Mouse (Mus musculus) layer of hippocampus, adult 6 months (tissue): ENCODE measurements around the gene Ccdc158. TPM values are rescaled to one million over a fixed set of nuclear protein-coding genes. Genes with fewer than 3 reads are reported as not detected.

Experiments used
- long read RNA-seq, 2 experiments: library from polyadenylated mRNA; unstranded; transcript quantifications; one replicate each; pipeline ENCODE4 v2.0.0; 2019 to 2020
- polyA plus RNA-seq: library from polyadenylated mRNA; unstranded; fragments of <200 nt; fragmentation: Nextera tagmentation; gene quantifications from 2 replicates; pipeline ENCODE4 v1.2.3, GENCODE M21; 2021

The Ccdc158 gene
- polyA plus RNA-seq, result 0.06 and 0.09 TPM in 2 replicates
- long read RNA-seq, experiment 1, partial matches to known transcripts, result 0 of 1 reads
- long read RNA-seq, experiment 1, other reads (novel, unspliced or antisense), result 1 of 1 reads
- long read RNA-seq, experiment 2, result 0 reads

DNA sequence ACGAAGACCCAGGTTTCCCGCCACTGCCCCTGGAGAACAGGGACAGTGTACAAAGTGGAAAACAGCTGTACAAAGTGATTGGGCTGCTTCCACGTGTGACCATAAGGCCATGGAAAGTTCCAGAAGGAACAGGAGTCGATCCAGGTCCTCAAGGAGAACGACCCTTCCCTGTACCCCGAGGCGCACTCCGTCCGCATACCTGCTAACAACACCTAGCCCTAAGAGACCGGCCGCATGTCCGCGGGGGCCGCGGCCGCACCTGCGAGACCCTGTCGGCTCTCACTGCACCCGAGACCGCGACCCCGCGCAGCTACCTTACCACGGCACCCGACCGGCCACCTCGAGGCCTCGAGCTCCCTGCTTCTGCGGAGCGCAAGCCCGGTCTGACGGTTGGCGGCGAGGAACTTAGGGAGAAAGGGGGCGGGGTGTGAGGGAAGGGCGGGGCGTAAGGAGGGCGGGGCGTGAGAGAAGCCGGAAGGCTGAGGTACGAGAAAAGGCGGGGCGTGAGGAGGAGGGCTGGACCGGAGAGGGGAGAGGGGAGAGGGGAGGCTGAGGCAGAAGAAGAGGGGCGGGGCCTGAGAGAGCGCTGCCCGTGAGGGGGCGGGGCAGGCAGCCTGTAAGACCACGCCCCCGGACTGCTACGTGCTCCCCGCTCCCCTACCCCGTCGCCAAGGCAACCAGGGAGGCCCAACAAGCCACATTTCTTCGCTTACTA lies at the start of gene Ccdc158:
Gene Ccdc158, minus strand, starts transcription at position 413 of the 715 bp plus-strand sequence.

DNA sequence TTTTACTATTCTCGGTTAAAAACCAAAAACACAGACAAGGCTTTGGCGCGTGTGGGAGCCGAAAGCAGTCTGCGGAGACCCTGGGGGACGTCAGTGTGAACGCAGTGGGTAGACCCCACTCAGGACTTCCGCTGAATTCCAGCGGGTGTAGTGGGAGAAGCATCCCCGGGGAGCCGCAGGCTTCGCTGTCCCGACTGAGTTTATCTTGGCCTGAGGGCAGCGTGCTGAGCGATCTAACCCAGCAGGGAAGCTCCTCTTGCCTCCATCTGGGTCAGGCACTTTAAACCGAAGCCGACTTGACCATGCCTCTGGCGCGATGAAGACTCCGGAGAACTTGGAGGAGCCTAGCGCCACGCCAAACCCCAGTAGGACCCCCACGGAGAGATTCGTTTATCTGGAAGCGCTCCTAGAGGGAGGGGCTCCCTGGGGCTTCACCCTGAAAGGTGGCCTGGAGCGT lies 8.3 kb upstream of the Ccdc158 start, which contains the start of gene Shroom3:
Gene Shroom3, plus strand, starts transcription at position 85 of the 457 bp plus-strand sequence.

DNA sequence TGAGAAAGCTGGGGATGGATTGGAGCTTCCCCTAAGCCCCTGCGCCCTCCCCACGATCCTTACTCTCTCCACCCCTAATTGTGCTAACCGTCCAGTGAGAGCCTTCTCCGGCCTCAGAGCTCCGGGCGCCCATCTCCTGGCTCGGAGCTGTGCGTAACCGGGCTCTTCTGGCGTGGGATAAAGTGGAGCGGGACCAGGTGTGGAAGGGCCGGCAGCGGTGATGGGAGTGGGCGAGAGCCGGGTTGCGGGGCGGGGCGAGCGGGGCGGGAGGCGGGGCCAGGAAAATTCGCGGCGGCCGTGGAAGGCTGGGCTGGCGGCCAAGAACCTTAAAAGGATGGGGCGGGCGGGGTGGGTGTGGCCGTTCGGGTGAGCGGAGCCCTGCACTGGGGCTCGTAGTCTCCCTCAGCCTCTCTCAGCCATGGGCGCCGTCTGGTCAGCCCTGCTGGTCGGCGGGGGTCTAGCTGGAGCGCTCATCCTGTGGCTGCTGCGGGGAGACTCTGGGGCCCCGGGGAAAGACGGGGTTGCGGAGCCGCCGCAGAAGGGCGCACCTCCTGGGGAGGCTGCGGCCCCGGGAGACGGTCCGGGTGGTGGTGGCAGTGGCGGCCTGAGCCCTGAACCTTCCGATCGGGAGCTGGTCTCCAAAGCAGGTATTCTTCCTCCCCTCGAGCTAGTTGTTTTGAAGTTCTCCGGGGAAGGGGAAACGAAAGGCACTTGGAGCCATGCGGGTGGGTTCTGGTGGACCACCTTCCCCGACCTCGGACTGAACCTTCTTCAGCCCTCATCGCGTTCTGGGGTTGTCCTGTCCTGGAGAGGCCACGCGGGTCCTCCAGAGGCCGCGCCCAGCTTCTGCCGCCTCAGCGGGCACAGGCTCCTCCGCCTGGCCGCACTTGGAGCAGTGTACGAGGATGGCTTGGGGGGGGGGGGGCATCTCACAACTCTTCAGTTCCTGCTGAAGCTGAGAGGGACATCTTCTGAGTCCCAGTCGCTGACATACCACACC lies 72.1 kb downstream of the Ccdc158 start, which contains the start of gene Stbd1:
Gene Stbd1, plus strand, starts transcription at position 351 of the 1,000 bp plus-strand sequence.

Other genes starting within 250 kb of the Ccdc158 start
- gene Nup54, start 240.1 kb downstream of the Ccdc158 start, polyA plus RNA-seq, result 17.9 and 19.1 TPM in 2 replicates
- gene Scarb2, start 168.4 kb downstream of the Ccdc158 start, polyA plus RNA-seq, result 14.3 and 16.4 TPM in 2 replicates
- gene Fam47e, start 120.2 kb downstream of the Ccdc158 start, polyA plus RNA-seq, result 0.75 and 4.6 TPM in 2 replicates
- gene Stbd1, start 72.2 kb downstream of the Ccdc158 start, polyA plus RNA-seq, result 1.5 and 1.9 TPM in 2 replicates
- gene Shroom3, start 8.2 kb upstream of the Ccdc158 start, polyA plus RNA-seq, result 0.41 and 0.93 TPM in 2 replicates